In the genomic region with DNA sequence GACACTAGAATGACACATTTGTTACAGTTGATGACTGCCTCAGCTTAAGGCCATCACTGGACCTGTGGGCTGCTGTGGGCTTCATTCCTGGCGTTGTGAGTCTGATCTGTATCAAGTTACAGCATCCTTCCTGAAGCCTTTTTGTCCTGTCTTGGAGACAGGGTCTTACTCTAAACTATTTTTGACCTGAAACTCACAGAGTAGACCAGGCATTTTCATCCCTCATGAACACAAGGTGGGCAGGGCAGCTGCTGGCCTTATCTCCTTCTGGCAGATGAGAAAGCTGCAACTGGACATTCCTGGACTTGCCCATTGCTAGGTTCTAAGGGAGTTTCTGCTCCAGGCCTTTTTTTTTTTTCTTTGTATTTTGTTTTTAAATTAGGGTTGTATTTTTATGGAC, we compare ENCODE assay signal across 27 mouse cellular contexts. TPM values are rescaled to one million over a fixed set of nuclear protein-coding genes. Genes with fewer than 3 reads are reported as not detected.
A peak's percentile ranks its signal among the peaks of the same experiment; 100 is the strongest.
DNase-seq lines count a peak whose midpoint lies in the region; ATAC-seq and TF ChIP-seq lines count a peak whose summit lies in the region.
"Had no signal": no experiment of that assay in that cellular context is flagged by ENCODE, and none has a peak within 500 bp of the region (broad histone marks: within the 10 kb centered on the region; RNA-seq: fewer than 3 reads in every experiment).

No protein-coding gene starts in this region.

- ATAC-seq in stomach, embryonic 15.5 days (ENCODE audit: insufficient read depth, low FRiP score, low read depth), result peak; percentile 66; the same call in 1 of the 2 replicates
- ATAC-seq in stomach, postnatal 0 days (ENCODE audit: low FRiP score, low TSS enrichment), result no peak
- peak; percentile 65 for ATAC-seq in liver, embryonic 14.5 days (ENCODE audit: insufficient read depth)
- no peak for ATAC-seq in forebrain, embryonic 16.5 days
- ATAC-seq: activated CD4-positive, CD25-positive, alpha-beta regulatory T cell, adult 4 months; forebrain, postnatal 0 days had no signal

- no peaks in the 10 kb centered on the region for H3K4me1 ChIP-seq in stomach, embryonic 15.5 days
- no peaks in the 10 kb centered on the region for H3K4me1 ChIP-seq in stomach, postnatal 0 days (replicated peaks; ENCODE audit: control insufficient read depth, insufficient read depth)
- H3K4me1 ChIP-seq in liver, embryonic 14.5 days (replicated peaks; ENCODE audit: control insufficient read depth in 2 of 2, insufficient read depth in 2 of 2, low read length in 1 of 2), result peaks cover 53 to 58% of the 10 kb centered on the region in 2 experiments
- no peaks in the 10 kb centered on the region for H3K4me1 ChIP-seq in forebrain, embryonic 16.5 days (replicated peaks; ENCODE audit: control insufficient read depth, insufficient read depth, low read length)
- H3K4me1 ChIP-seq: forebrain, embryonic 10.5 days; hindbrain, embryonic 12.5 days; kidney, embryonic 15.5 days; limb, embryonic 13.5 days; neural tube, embryonic 12.5 days had no signal

- no peak overlapping the region for H3K9ac ChIP-seq in stomach, embryonic 15.5 days
- H3K9ac ChIP-seq in stomach, postnatal 0 days (ENCODE audit: low read length), result no peak overlapping the region
- peak overlapping the region; percentile 73 for H3K9ac ChIP-seq in liver, embryonic 14.5 days (replicated peaks)
- no peak overlapping the region for H3K9ac ChIP-seq in forebrain, embryonic 16.5 days (replicated peaks; ENCODE audit: low read depth, low read length)
- H3K9ac ChIP-seq: forebrain, postnatal 0 days; hindbrain, embryonic 12.5 days; kidney, embryonic 15.5 days; limb, embryonic 13.5 days; lung, embryonic 14.5 days; neural tube, embryonic 12.5 days had no signal

- TF ChIP-seq EP300 in stomach, postnatal 0 days (optimal IDR thresholded peaks at IDR 0.05), result no peak
- TF ChIP-seq EP300 in liver, embryonic 14.5 days (IDR thresholded peaks at IDR 0.05; ENCODE audit: low read depth), result peak; percentile 86

- DNase-seq in heart, adult 11 months, result peak; percentile 77
- DNase-seq in heart, postnatal 36 days, result no peak
- no peak for DNase-seq in stomach, postnatal 0 days (ENCODE audit: low spot score)
- peak; percentile 75 to 79 (median 75) for DNase-seq in liver, embryonic 14.5 days (ENCODE audit: low read depth in 3 of 3, low spot score in 3 of 3)
- no peak for DNase-seq in right cerebral cortex, postnatal 10 days (ENCODE audit: low spot score in 2 of 2)
- DNase-seq: adrenal gland, adult 8-10 months; cerebellum, adult 9-10 months; forebrain, postnatal 0 days; gastrocnemius, postnatal 25 days; heart, postnatal 10 days; kidney, adult 11 months; kidney, postnatal 36 days; lung, embryonic 14.5 days; midbrain, embryonic 14.5 days; retina, postnatal 1 day; right cerebral cortex, postnatal 4 days; thymus, postnatal 14 days had no signal

- WGBS in stomach, embryonic 15.5 days, result 71% methylated on average over 1 of the region's 1 CpGs
- 67% methylated on average over 1 of the region's 1 CpGs for WGBS in stomach, postnatal 0 days
- WGBS in liver, embryonic 14.5 days (ENCODE audit: insufficient replicate concordance), result 50% methylated on average over 1 of the region's 1 CpGs
- WGBS in forebrain, embryonic 16.5 days, result 82% methylated on average over 1 of the region's 1 CpGs

- H3K27me3 ChIP-seq in stomach, embryonic 15.5 days (replicated peaks), result no peaks in the 10 kb centered on the region
- H3K27me3 ChIP-seq in stomach, postnatal 0 days (ENCODE audit: control insufficient read depth, insufficient read depth, low read length), result no peaks in the 10 kb centered on the region
- no peaks in the 10 kb centered on the region for H3K27me3 ChIP-seq in liver, embryonic 14.5 days (ENCODE audit: control insufficient read depth, insufficient read depth, low read length)
- H3K27me3 ChIP-seq in forebrain, embryonic 16.5 days (replicated peaks; ENCODE audit: control insufficient read depth, insufficient read depth, low read length), result no peaks in the 10 kb centered on the region
- H3K27me3 ChIP-seq: hindbrain, embryonic 12.5 days; kidney, embryonic 15.5 days; limb, embryonic 13.5 days; neural tube, embryonic 12.5 days had no signal

- no peak overlapping the region for H3K27ac ChIP-seq in stomach, embryonic 15.5 days
- no peak overlapping the region for H3K27ac ChIP-seq in stomach, postnatal 0 days (replicated peaks)
- peak overlapping the region; percentile 92 for H3K27ac ChIP-seq in liver, embryonic 14.5 days
- no peak overlapping the region for H3K27ac ChIP-seq in forebrain, embryonic 16.5 days (ENCODE audit: low read length)
- H3K27ac ChIP-seq: forebrain, embryonic 10.5 days; hindbrain, embryonic 12.5 days; limb, embryonic 13.5 days; neural tube, embryonic 12.5 days had no signal

- no peak for TF ChIP-seq CTCF in stomach, postnatal 0 days (IDR thresholded peaks at IDR 0.05; ENCODE audit: low read depth)
- TF ChIP-seq CTCF in liver, embryonic 14.5 days (IDR thresholded peaks at IDR 0.05; ENCODE audit: low read depth), result no peak

- no peaks in the 10 kb centered on the region for H3K9me3 ChIP-seq in stomach, embryonic 15.5 days
- no peaks in the 10 kb centered on the region for H3K9me3 ChIP-seq in stomach, postnatal 0 days (ENCODE audit: control insufficient read depth, low read length)
- no peaks in the 10 kb centered on the region for H3K9me3 ChIP-seq in liver, embryonic 14.5 days (ENCODE audit: control insufficient read depth, low read length)
- no peaks in the 10 kb centered on the region for H3K9me3 ChIP-seq in forebrain, embryonic 16.5 days (ENCODE audit: control insufficient read depth, low read length)
- H3K9me3 ChIP-seq: forebrain, embryonic 10.5 days; hindbrain, embryonic 12.5 days; kidney, embryonic 15.5 days; limb, embryonic 13.5 days; neural tube, embryonic 12.5 days had no signal

- no peak overlapping the region for H3K4me2 ChIP-seq in stomach, embryonic 15.5 days
- no peak overlapping the region for H3K4me2 ChIP-seq in stomach, postnatal 0 days (replicated peaks; ENCODE audit: low read depth)
- peak overlapping the region; percentile 63 for H3K4me2 ChIP-seq in liver, embryonic 14.5 days (ENCODE audit: low read depth)
- no peak overlapping the region for H3K4me2 ChIP-seq in forebrain, embryonic 16.5 days (ENCODE audit: low read length)
- H3K4me2 ChIP-seq: hindbrain, embryonic 12.5 days; kidney, embryonic 15.5 days; limb, embryonic 13.5 days; lung, embryonic 14.5 days; neural tube, embryonic 12.5 days had no signal

- no peak overlapping the region for H3K4me3 ChIP-seq in stomach, embryonic 15.5 days (replicated peaks)
- H3K4me3 ChIP-seq in stomach, postnatal 0 days (ENCODE audit: low read depth, low read length), result no peak overlapping the region
- peak overlapping the region; percentile 7 to 23; a peak in 2 of 4 replicates for H3K4me3 ChIP-seq in liver, embryonic 14.5 days (ENCODE audit: insufficient read depth in 1 of 2, low read depth in 2 of 2, low read length in 2 of 2)
- H3K4me3 ChIP-seq in forebrain, embryonic 16.5 days (replicated peaks; ENCODE audit: low read length), result no peak overlapping the region
- H3K4me3 ChIP-seq: forebrain, embryonic 10.5 days; hindbrain, embryonic 12.5 days; kidney, embryonic 15.5 days; limb, embryonic 13.5 days; neural tube, embryonic 12.5 days had no signal

- intact Hi-C loops in heart, postnatal 36 days (cut with DNase I), result no loop called here

- H3K36me3 ChIP-seq in stomach, embryonic 15.5 days, result peaks cover 82% of the 10 kb centered on the region
- H3K36me3 ChIP-seq in stomach, postnatal 0 days (ENCODE audit: control insufficient read depth, insufficient read depth, low read length), result peaks cover 54% of the 10 kb centered on the region
- H3K36me3 ChIP-seq in liver, embryonic 14.5 days (replicated peaks; ENCODE audit: control insufficient read depth, insufficient read depth, low read depth), result peaks cover 93% of the 10 kb centered on the region
- H3K36me3 ChIP-seq in forebrain, embryonic 16.5 days (ENCODE audit: control insufficient read depth, insufficient read depth), result peaks cover 49% of the 10 kb centered on the region

RNA-seq across cellular contexts. Expression of a gene that starts 11.0 kb away (rescaled TPM):
- total RNA-seq in heart, postnatal 36 days (2021), result 1 to 10 TPM; 2.5 to 3.1 TPM
- 428 and 438 TPM in 2 replicates for polyA plus RNA-seq in stomach, embryonic 15.5 days (2015; fragmentation: Nextera tagmentation; extraction: Ambion mirVana)
- 74.1 and 104 TPM in 2 replicates for polyA plus RNA-seq in stomach, postnatal 0 days (2015; fragmentation: Nextera tagmentation; extraction: Ambion mirVana)
- 459 and 465 TPM in 2 replicates for polyA plus RNA-seq in liver, embryonic 14.5 days (2012; rRNA removed)
- polyA plus RNA-seq in liver, embryonic 14.5 days (2014; fragmentation: Nextera tagmentation; extraction: Ambion mirVana), result 533 and 562 TPM in 2 replicates
- 148 and 173 TPM in 2 replicates for polyA plus RNA-seq in forebrain, embryonic 16.5 days (2015; fragmentation: Nextera tagmentation; extraction: Ambion mirVana)

RNA-seq across cellular contexts. Expression of a gene that starts 12.9 kb away (rescaled TPM):
- total RNA-seq in heart, postnatal 36 days (2021), result 10 to 100 TPM; 22.8 to 29.3 TPM
- 60.9 and 64.7 TPM in 2 replicates for polyA plus RNA-seq in stomach, embryonic 15.5 days (2015; fragmentation: Nextera tagmentation; extraction: Ambion mirVana)
- polyA plus RNA-seq in stomach, postnatal 0 days (2015; fragmentation: Nextera tagmentation; extraction: Ambion mirVana), result 38.0 and 39.1 TPM in 2 replicates
- polyA plus RNA-seq in liver, embryonic 14.5 days (2012; rRNA removed), result 16.2 and 26.0 TPM in 2 replicates
- polyA plus RNA-seq in liver, embryonic 14.5 days (2014; fragmentation: Nextera tagmentation; extraction: Ambion mirVana), result 36.7 and 43.7 TPM in 2 replicates
- polyA plus RNA-seq in forebrain, embryonic 16.5 days (2015; fragmentation: Nextera tagmentation; extraction: Ambion mirVana), result 67.5 and 72.9 TPM in 2 replicates

RNA-seq across cellular contexts. Expression of a gene that starts 13.0 kb away (rescaled TPM):
- total RNA-seq in heart, postnatal 36 days (2021), result not detected
- 2.2 and 2.3 TPM in 2 replicates for polyA plus RNA-seq in stomach, embryonic 15.5 days (2015; fragmentation: Nextera tagmentation; extraction: Ambion mirVana)
- polyA plus RNA-seq in stomach, postnatal 0 days (2015; fragmentation: Nextera tagmentation; extraction: Ambion mirVana), result 1.4 TPM in 2 replicates
- polyA plus RNA-seq in liver, embryonic 14.5 days (2012; rRNA removed), result 1.7 and 1.9 TPM in 2 replicates
- polyA plus RNA-seq in liver, embryonic 14.5 days (2014; fragmentation: Nextera tagmentation; extraction: Ambion mirVana), result 1.6 and 2.1 TPM in 2 replicates
- 1.4 and 1.7 TPM in 2 replicates for polyA plus RNA-seq in forebrain, embryonic 16.5 days (2015; fragmentation: Nextera tagmentation; extraction: Ambion mirVana)
- total RNA-seq: gastrocnemius, postnatal 25 days; megakaryocyte, adult 5-6 weeks had no signal
- polyA plus RNA-seq: activated CD4-positive, CD25-positive, alpha-beta regulatory T cell, adult 4 months had no signal

RNA-seq across cellular contexts. Expression of a gene that starts 21.1 kb away (rescaled TPM):
- total RNA-seq in heart, postnatal 36 days (2021), result not detected
- 8.1 and 16.8 TPM in 2 replicates for polyA plus RNA-seq in stomach, embryonic 15.5 days (2015; fragmentation: Nextera tagmentation; extraction: Ambion mirVana)
- 7.0 and 8.5 TPM in 2 replicates for polyA plus RNA-seq in stomach, postnatal 0 days (2015; fragmentation: Nextera tagmentation; extraction: Ambion mirVana)
- 0.15 and 0.32 TPM in 2 replicates for polyA plus RNA-seq in liver, embryonic 14.5 days (2012; rRNA removed)
- 0.44 TPM in 1 of 2 replicates, not detected in the other for polyA plus RNA-seq in liver, embryonic 14.5 days (2014; fragmentation: Nextera tagmentation; extraction: Ambion mirVana)
- 1.1 TPM in 1 of 2 replicates, not detected in the other for polyA plus RNA-seq in forebrain, embryonic 16.5 days (2015; fragmentation: Nextera tagmentation; extraction: Ambion mirVana)
- total RNA-seq: adrenal gland, adult 8-10 months; left cerebral cortex, postnatal 25 days; megakaryocyte, adult 5-6 weeks had no signal
- polyA plus RNA-seq: activated CD4-positive, CD25-positive, alpha-beta regulatory T cell, adult 4 months; forebrain, embryonic 10.5 days; lung, embryonic 14.5 days; midbrain, embryonic 14.5 days had no signal

RNA-seq across cellular contexts. Expression of a gene that starts 26.9 kb away (rescaled TPM):
- total RNA-seq in heart, postnatal 36 days (2021), result 10 to 100 TPM; 23.4 to 29.0 TPM
- polyA plus RNA-seq in stomach, embryonic 15.5 days (2015; fragmentation: Nextera tagmentation; extraction: Ambion mirVana), result 24.6 and 24.8 TPM in 2 replicates
- polyA plus RNA-seq in stomach, postnatal 0 days (2015; fragmentation: Nextera tagmentation; extraction: Ambion mirVana), result 13.9 and 14.9 TPM in 2 replicates
- 2.3 TPM in 2 replicates for polyA plus RNA-seq in liver, embryonic 14.5 days (2012; rRNA removed)
- 2.9 and 4.4 TPM in 2 replicates for polyA plus RNA-seq in liver, embryonic 14.5 days (2014; fragmentation: Nextera tagmentation; extraction: Ambion mirVana)
- polyA plus RNA-seq in forebrain, embryonic 16.5 days (2015; fragmentation: Nextera tagmentation; extraction: Ambion mirVana), result 26.0 and 35.6 TPM in 2 replicates

Comparison
In these comparisons a context has a peak if more than half of its experiments do, and no peak if none do; other contexts are left out.
1. DNase-seq: peak in heart, adult 11 months (single experiment) and liver, embryonic 14.5 days (3 of 3); none in heart, postnatal 36 days (0 of 2), stomach, postnatal 0 days (single experiment) and right cerebral cortex, postnatal 10 days (0 of 2).
2. ATAC-seq: peak in stomach, embryonic 15.5 days (single experiment) and liver, embryonic 14.5 days (single experiment); none in stomach, postnatal 0 days (single experiment) and forebrain, embryonic 16.5 days (single experiment).
3. H3K4me3 ChIP-seq: peak in liver, embryonic 14.5 days (2 of 2); none in stomach, embryonic 15.5 days (single experiment), stomach, postnatal 0 days (single experiment) and forebrain, embryonic 16.5 days (single experiment).